Mouse (Mus musculus): Measurements from ENCODE around the gene St6gal1.

The St6gal1 gene

GRCm38 (mm10) chr16:23251445-23251773 lies 26.9 kb downstream of the St6gal1 start:
- DNase-seq (ENCODE audit: low spot score), result no peak

- DNase-seq (ENCODE audit: low spot score), result no peak
Observed at GRCm38 (mm10) chr16:23253620-23254019, 29.1 kb downstream of the St6gal1 start.

DNA sequence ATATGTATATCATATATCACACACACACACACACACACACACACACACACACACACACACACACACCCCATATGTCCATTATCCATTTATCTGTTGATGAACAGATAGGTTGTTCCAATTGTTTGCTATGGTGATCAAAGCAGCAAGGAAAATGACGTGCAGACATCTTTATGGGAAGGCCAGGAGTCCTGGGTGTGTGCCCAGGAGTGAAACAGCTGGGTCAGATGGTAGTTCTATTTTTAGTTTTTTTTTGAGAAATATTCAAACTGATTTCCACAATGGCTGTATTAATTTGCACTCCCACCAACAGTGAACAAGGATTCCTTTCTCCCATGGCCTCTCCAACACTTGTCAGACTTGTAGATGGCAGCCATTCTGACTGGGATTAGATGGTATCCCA lies 29.5 kb downstream of the St6gal1 start:
- DNase-seq (ENCODE audit: low spot score), result no peak

GRCm38 (mm10) chr16:23256638-23257037 lies 32.1 kb downstream of the St6gal1 start:
- DNase-seq (ENCODE audit: low spot score), result no peak

GRCm38 (mm10) chr16:23258429-23258822 lies 33.9 kb downstream of the St6gal1 start:
- no peak for DNase-seq (ENCODE audit: low spot score)

DNA sequence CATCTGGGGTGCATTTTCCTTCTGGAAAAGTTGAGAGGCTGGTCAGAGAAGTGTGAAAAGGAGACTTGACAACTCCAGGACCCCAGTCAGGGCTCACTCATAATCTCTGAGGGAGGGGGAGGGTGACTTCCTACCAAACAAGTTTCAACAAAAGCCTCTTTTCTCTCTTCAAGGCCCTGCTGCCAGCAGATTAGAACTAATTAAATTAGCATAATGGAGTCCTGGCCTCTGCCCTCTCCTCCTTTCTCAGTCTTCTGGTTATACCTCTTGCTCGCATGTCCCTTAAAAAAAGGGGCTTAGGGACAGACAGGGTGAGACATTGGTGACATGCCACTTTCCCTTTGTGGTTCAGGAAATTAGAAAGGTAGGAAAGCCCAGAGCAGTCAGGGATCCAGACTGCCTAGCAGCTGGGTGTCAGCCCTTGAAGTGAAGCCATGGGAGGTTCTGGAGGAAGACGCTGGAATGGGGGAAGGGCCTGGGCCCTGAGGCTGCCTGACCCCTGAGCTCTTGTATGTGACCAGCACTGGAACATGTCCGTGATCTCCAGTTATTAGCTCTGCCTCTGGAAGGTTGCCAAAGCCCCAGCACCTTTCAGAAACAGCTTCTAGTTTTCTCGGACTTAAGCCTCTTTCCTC lies 34.4 kb downstream of the St6gal1 start:
- no peak for DNase-seq (ENCODE audit: low spot score)

GRCm38 (mm10) chr16:23259580-23259979 lies 35.0 kb downstream of the St6gal1 start:
- DNase-seq (ENCODE audit: low spot score), result no peak

- DNase-seq (ENCODE audit: low spot score), result no peak
Observed at GRCm38 (mm10) chr16:23262131-23262768, 37.7 kb downstream of the St6gal1 start.

- no peak for DNase-seq (ENCODE audit: low spot score)
Observed at GRCm38 (mm10) chr16:23262846-23263245, 38.3 kb downstream of the St6gal1 start.

DNA sequence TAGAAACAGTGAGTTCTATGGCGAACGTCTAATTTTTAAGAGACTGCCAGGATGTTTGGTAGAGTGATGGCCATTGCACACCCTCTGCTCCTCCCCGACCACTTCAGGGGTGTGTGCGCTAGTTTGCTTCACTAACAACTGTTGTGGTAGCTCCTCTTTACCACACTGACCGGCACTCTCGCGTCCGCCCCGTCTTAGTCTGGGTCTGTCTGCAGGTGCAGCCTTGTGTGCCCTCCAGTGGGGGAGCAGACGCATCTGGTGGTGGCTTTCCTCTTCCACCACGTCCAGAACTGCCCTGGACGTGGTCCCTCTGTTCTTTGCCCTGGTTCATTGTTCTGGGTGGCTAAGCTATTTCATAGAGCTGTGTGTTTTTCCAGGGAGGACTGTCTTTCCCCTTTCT lies 40.5 kb downstream of the St6gal1 start:
- DNase-seq (ENCODE audit: low spot score), result no peak

DNA sequence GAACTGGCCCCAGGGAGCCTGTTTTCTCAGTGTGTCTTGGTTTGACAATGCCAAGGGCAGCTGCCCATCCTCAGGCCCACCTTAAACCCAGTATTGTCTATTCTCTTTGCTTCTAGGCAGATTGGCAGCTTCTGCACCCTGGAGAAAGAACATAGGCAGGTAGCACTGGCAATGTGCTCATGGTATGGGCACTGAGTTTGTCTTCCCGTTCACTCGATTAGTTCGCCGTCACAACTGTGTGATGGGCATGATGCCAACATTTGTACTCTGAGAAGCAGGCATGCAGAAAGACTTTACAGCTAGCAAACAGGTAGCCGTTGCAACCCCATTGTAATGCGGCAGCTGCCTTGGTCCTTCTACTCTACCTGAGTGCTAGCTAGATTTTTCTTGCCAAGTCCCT lies 40.9 kb downstream of the St6gal1 start:
- no peak for DNase-seq (ENCODE audit: low spot score)

DNA sequence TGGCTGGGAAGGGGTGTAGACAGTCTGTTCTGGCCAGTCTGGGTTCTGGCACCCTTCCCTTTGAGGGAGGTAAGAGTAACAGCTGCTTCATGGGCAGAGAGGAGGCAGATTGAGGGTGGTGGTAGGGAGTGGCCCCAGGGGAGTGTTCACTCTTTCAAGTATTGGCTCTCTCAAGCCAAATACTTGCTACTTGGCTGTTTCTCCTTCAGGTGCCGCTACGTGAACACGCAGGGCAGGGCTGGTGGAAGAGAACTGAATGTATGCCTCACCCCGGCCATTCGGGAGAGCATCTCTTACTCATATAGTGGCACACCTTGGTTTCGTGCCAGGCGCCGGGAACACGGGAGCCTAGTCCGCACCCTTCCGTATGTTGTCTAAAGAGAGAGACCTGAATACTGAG lies 41.8 kb downstream of the St6gal1 start:
- no peak for DNase-seq (ENCODE audit: low spot score)

DNA sequence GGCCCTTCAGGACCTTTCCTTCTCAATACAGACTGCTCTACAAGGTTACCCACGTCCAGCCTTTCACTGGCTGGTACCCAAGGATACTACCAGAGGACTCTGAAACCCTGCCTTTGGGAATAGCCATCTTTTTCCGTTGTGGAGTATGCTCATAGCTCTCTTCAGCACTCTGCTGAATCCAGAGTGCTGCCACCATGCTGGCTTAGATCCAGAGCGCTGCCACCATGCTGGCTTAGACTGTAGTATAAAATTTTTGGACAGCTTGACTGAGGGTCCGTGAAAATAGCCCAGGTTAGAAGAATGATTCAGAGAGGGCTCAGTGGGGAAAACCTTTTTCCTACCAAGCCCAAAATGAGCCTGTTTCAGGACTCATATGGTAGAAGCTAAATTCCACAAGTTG lies 42.4 kb downstream of the St6gal1 start:
- DNase-seq (ENCODE audit: low spot score), result no peak

- DNase-seq (ENCODE audit: low spot score), result no peak
Observed at GRCm38 (mm10) chr16:23268231-23268630, 43.7 kb downstream of the St6gal1 start.

- no peak for DNase-seq (ENCODE audit: low spot score)
Observed at GRCm38 (mm10) chr16:23269056-23269983, 44.8 kb downstream of the St6gal1 start.

GRCm38 (mm10) chr16:23269984-23270912 lies 45.7 kb downstream of the St6gal1 start:
- no peak for DNase-seq (ENCODE audit: low spot score)

DNA sequence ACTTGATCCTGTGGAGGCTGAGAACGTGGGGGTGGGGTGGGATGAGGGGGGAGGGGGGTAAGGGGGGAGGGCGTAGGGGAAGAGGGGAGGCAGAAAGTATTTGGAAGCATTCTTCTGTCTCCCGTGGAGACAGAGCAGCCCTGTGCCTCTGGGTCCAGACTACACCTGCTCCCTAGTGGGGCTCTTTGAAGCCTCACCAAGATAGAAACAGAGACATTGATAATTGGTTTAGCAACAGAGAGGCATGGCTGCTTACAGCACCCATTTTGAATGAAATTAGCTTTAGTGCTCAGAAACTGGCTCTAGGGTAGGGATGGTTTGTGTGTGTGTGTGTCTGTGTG lies 46.3 kb downstream of the St6gal1 start:
- no peak for DNase-seq (ENCODE audit: low spot score)

DNA sequence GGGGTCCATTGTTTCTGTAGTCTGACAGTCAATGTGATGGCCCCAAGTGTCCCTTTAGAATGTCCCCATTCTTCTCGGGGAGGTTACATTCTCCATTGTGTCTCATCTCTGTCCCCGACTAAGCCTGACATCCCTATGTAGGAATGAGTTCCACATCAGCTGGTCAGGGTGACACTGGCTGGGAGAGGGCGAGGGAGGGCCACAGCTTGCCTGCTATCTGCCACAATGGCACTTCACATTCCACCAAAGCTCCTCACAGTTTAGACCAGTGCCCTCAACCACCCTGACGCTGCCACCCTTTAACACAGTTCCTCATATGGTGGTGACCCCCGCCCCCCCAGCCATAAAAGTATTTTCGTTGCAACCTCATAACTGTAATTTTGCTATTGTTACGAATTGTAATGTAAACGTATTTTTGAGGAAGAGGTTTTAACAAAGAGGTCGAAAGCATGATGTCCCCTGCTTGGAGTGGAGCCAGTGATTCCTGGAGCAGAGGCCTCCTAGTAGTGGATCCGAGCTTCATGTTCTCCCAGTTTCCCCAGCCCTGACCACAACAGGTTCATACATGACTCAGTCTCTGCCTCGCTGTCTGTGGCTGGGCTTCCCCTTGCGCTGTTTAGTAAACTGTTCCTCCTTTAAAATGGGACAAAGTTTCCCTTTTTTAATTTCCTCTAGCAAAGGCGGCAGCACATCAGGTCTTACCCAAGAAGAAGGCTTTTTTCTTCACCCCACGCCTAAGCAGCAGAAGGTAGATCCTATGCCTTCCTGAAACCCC lies 47.4 kb downstream of the St6gal1 start:
- no peak for DNase-seq (ENCODE audit: low spot score)

- DNase-seq (ENCODE audit: low spot score), result no peak
Observed at GRCm38 (mm10) chr16:23272521-23273230, 48.1 kb downstream of the St6gal1 start.

GRCm38 (mm10) chr16:23274005-23274404 lies 49.5 kb downstream of the St6gal1 start:
- no peak for DNase-seq (ENCODE audit: low spot score)
